Mouse (Mus musculus): ENCODE measurements around the gene Shank2. TPM values are rescaled to one million over a fixed set of nuclear protein-coding genes. Genes with fewer than 3 reads are reported as not detected.

The Shank2 gene
- polyA plus RNA-seq, 1 experiment from 2014 or later: 0.40 TPM

DNA sequence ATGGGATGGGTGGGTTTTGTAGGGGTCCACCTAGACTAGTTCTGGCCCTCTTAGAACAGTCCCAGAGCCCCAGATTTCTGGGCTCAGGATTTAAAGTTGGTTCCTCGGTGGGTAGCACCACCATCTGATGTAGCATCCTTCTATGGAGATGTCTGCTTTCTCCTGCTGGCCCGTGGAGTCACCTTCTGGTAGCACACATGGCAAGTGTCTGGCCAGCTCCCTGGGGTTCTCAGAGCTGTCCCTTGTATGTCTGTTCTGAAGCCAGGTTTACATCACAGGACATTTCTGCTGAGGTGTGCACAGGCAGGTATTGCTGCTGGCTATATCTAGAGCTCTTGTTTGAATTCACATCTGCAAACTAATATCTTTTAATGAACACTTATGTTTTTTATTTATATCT, 71.1 kb downstream of the Shank2 start:
- H3K4me1 ChIP-seq (ENCODE audit: control insufficient read depth, insufficient read depth, low read length): no peaks in the 10 kb centered on the region
- no peak overlapping the region for H3K4me3 ChIP-seq (ENCODE audit: low read depth, low read length)
- no peak overlapping the region for H3K27ac ChIP-seq (ENCODE audit: low read depth, low read length)
- no peaks in the 10 kb centered on the region for H3K9me3 ChIP-seq (replicated peaks; ENCODE audit: control insufficient read depth, low read length)
- 88% methylated on average over 2 of the region's 2 CpGs for WGBS (ENCODE audit: insufficient replicate concordance)
- no peak overlapping the region for H3K4me2 ChIP-seq
- H3K9ac ChIP-seq (ENCODE audit: low read depth, low read length): no peak overlapping the region
- ATAC-seq (replicated peaks; ENCODE audit: insufficient number of reproducible peaks, low FRiP score, low TSS enrichment): no peak
- H3K27me3 ChIP-seq (ENCODE audit: control insufficient read depth, insufficient read depth, low read length): no peaks in the 10 kb centered on the region
- no peaks in the 10 kb centered on the region for H3K36me3 ChIP-seq (ENCODE audit: control insufficient read depth, insufficient read depth, low read length)

DNA sequence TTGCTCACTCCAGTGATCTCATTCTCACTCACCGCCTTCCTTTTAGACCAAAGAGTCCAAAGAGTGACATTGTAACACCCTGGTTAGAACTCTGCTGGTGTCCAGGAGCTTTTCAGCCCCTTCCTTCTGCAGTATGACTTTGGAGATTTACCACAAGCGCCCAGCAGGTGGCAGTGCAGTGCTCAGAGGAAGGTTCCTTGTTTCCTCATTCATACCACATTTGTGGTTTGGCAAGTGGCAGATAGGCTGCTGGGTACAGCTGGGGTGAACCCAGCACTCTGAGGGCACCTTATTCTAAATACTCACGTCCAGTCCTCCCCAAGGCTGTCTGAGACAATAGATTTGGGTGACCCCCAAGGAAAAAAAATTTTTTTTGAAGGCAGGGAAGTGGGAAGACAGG, 73.0 kb downstream of the Shank2 start:
- Histone ChIP-seq H3K4me3 (ENCODE audit: low read depth, low read length) (no peak overlapping the region), H3K36me3 (ENCODE audit: control insufficient read depth, insufficient read depth, low read length) (no peaks in the 10 kb centered on the region), H3K27ac (ENCODE audit: low read depth, low read length) (no peak overlapping the region), H3K4me1 (ENCODE audit: control insufficient read depth, insufficient read depth, low read length) (no peaks in the 10 kb centered on the region), H3K9ac (ENCODE audit: low read depth, low read length) (no peak overlapping the region), H3K9me3 (replicated peaks; ENCODE audit: control insufficient read depth, low read length) (no peaks in the 10 kb centered on the region), H3K27me3 (ENCODE audit: control insufficient read depth, insufficient read depth, low read length) (no peaks in the 10 kb centered on the region), H3K4me2 (no peak overlapping the region)
- 22% methylated on average over 3 of the region's 3 CpGs for WGBS (ENCODE audit: insufficient replicate concordance)
- no peak for ATAC-seq (replicated peaks; ENCODE audit: insufficient number of reproducible peaks, low FRiP score, low TSS enrichment)

DNA sequence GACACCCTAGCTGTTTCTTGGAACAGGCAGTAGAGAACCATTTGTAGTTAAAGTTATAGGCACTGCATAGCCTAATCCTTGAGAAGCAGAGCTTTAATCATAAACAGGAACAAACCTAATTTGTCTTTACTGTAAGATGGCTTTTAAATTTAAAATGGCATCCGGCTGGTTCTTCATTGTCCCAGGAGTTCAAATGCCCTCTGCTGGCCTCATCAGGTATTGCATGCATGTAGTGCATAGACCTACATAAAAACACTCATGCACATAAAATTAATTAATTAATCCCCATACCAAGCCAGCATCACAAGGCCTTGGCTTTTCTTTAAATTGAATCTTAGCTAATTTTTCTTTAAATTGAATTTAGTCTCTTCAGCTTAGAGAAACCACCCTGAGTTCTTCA, 76.9 kb downstream of the Shank2 start:
- Histone ChIP-seq H3K9me3 (replicated peaks; ENCODE audit: control insufficient read depth, low read length) (peaks cover 4% of the 10 kb centered on the region; the same call in 1 of the 2 replicates), H3K27me3 (ENCODE audit: control insufficient read depth, insufficient read depth, low read length) (no peaks in the 10 kb centered on the region), H3K36me3 (ENCODE audit: control insufficient read depth, insufficient read depth, low read length) (no peaks in the 10 kb centered on the region), H3K9ac (ENCODE audit: low read depth, low read length) (no peak overlapping the region), H3K4me3 (ENCODE audit: low read depth, low read length) (no peak overlapping the region), H3K4me2 (no peak overlapping the region), H3K27ac (ENCODE audit: low read depth, low read length) (no peak overlapping the region), H3K4me1 (ENCODE audit: control insufficient read depth, insufficient read depth, low read length) (no peaks in the 10 kb centered on the region)
- WGBS (ENCODE audit: insufficient replicate concordance): 84% methylated on average over 1 of the region's 1 CpGs
- no peak for ATAC-seq (replicated peaks; ENCODE audit: insufficient number of reproducible peaks, low FRiP score, low TSS enrichment)

DNA sequence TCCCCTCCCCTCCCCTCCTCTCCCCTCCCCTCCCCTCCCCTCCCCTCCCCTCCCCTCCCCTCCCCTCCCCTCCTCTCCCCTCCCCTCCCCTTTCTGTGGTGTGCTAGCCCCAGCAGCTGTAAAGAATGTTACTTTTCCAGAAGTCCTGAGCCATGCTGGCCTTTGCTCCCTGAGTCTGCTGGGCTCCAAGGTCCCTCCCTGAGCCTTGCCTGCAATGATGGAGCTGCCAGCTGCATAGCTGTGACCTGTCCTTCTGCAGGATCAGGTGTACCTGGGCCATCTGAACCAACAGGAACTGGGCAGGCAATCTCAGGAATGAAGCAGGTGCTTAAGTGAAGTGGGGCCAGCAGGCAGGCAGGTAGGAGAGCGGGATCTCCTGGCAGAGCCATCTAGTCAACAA, 78.1 kb downstream of the Shank2 start:
- H3K4me2 ChIP-seq: no peak overlapping the region
- no peaks in the 10 kb centered on the region for H3K27me3 ChIP-seq (ENCODE audit: control insufficient read depth, insufficient read depth, low read length)
- 80% methylated on average over 1 of the region's 1 CpGs for WGBS (ENCODE audit: insufficient replicate concordance)
- no peak for ATAC-seq (replicated peaks; ENCODE audit: insufficient number of reproducible peaks, low FRiP score, low TSS enrichment)
- no peak overlapping the region for H3K9ac ChIP-seq (ENCODE audit: low read depth, low read length)
- no peak overlapping the region for H3K27ac ChIP-seq (ENCODE audit: low read depth, low read length)
- no peak overlapping the region for H3K4me3 ChIP-seq (ENCODE audit: low read depth, low read length)
- H3K4me1 ChIP-seq (ENCODE audit: control insufficient read depth, insufficient read depth, low read length): no peaks in the 10 kb centered on the region
- H3K9me3 ChIP-seq (replicated peaks; ENCODE audit: control insufficient read depth, low read length): peaks cover 4% of the 10 kb centered on the region; the same call in 1 of the 2 replicates
- no peaks in the 10 kb centered on the region for H3K36me3 ChIP-seq (ENCODE audit: control insufficient read depth, insufficient read depth, low read length)

DNA sequence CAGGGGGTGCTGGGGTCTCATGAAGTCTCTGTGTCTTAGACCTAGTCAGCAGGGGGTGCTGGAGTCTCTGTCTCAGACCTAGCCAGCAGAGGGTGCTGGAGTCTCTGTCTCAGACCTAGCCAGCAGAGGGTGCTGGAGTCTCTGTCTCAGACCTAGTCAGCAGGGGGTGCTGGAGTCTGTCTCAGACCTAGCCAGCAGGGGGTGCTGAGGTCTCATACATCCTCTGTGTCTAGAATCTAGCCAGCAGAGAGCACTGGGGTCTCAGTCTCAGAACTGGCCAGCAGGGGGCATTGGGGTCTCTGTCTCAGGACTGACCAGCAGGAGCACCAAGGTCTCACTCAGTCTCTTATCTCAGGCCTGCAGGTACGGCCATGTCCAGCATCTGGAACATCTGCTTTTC, 79.7 kb downstream of the Shank2 start:
- Histone ChIP-seq H3K9me3 (replicated peaks; ENCODE audit: control insufficient read depth, low read length) (peaks cover 4% of the 10 kb centered on the region; the same call in 1 of the 2 replicates), H3K4me1 (ENCODE audit: control insufficient read depth, insufficient read depth, low read length) (no peaks in the 10 kb centered on the region), H3K4me2 (no peak overlapping the region), H3K27me3 (ENCODE audit: control insufficient read depth, insufficient read depth, low read length) (no peaks in the 10 kb centered on the region), H3K27ac (ENCODE audit: low read depth, low read length) (no peak overlapping the region), H3K36me3 (ENCODE audit: control insufficient read depth, insufficient read depth, low read length) (no peaks in the 10 kb centered on the region), H3K9ac (ENCODE audit: low read depth, low read length) (no peak overlapping the region), H3K4me3 (ENCODE audit: low read depth, low read length) (no peak overlapping the region)
- 67% methylated on average over 1 of the region's 1 CpGs for WGBS (ENCODE audit: insufficient replicate concordance)
- no peak for ATAC-seq (replicated peaks; ENCODE audit: insufficient number of reproducible peaks, low FRiP score, low TSS enrichment)

DNA sequence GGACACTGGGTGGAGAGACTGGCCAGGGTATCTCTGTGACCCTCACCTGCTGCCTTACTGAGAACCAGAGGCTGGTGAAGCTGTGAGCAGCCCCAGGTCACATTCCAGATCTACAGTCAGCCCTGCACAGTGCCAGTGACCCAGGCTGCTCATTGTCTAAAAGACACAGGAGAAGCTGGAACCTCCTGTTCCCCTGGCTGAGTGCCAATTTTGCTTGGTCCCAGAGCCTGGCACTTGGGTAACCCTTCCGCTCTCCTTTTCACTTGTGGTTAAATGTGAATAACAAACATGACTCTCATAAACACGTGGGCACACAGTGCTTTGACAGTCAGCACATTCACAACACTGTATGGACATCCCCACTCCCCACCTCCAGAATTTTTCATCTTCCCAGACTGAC, 80.2 kb downstream of the Shank2 start:
- H3K36me3 ChIP-seq (ENCODE audit: control insufficient read depth, insufficient read depth, low read length): no peaks in the 10 kb centered on the region
- H3K4me3 ChIP-seq (ENCODE audit: low read depth, low read length): no peak overlapping the region
- no peaks in the 10 kb centered on the region for H3K27me3 ChIP-seq (ENCODE audit: control insufficient read depth, insufficient read depth, low read length)
- H3K9ac ChIP-seq (ENCODE audit: low read depth, low read length): no peak overlapping the region
- H3K4me2 ChIP-seq: no peak overlapping the region
- 78% methylated on average over 2 of the region's 2 CpGs for WGBS (ENCODE audit: insufficient replicate concordance)
- peaks cover 4% of the 10 kb centered on the region; the same call in 1 of the 2 replicates for H3K9me3 ChIP-seq (replicated peaks; ENCODE audit: control insufficient read depth, low read length)
- H3K27ac ChIP-seq (ENCODE audit: low read depth, low read length): no peak overlapping the region
- no peaks in the 10 kb centered on the region for H3K4me1 ChIP-seq (ENCODE audit: control insufficient read depth, insufficient read depth, low read length)
- ATAC-seq (replicated peaks; ENCODE audit: insufficient number of reproducible peaks, low FRiP score, low TSS enrichment): no peak

DNA sequence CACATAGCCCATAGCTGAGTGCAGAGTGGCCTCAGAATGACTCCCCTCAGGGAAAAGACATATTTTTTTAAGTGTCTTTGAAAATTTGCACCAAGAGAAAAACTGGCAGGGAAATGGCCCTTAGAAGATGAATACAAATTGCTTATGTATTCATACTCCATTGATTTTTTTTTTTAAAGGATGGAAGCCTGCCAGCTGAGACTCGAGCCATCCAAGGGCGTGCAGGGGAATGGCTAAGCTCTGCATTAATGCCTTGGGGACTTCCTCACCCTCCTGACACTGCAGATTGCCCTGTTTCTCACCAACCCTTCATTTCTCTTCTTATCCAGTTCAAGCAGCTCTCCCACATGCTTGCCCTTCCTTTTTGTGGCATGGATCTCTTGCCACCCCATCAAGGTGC, 85.5 kb downstream of the Shank2 start:
- Histone ChIP-seq H3K9ac (ENCODE audit: low read depth, low read length) (no peak overlapping the region), H3K4me3 (ENCODE audit: low read depth, low read length) (no peak overlapping the region), H3K27me3 (ENCODE audit: control insufficient read depth, insufficient read depth, low read length) (no peaks in the 10 kb centered on the region), H3K36me3 (ENCODE audit: control insufficient read depth, insufficient read depth, low read length) (no peaks in the 10 kb centered on the region), H3K9me3 (replicated peaks; ENCODE audit: control insufficient read depth, low read length) (peaks cover 4% of the 10 kb centered on the region; the same call in 1 of the 2 replicates), H3K4me2 (no peak overlapping the region), H3K4me1 (ENCODE audit: control insufficient read depth, insufficient read depth, low read length) (no peaks in the 10 kb centered on the region), H3K27ac (ENCODE audit: low read depth, low read length) (no peak overlapping the region)
- ATAC-seq (replicated peaks; ENCODE audit: insufficient number of reproducible peaks, low FRiP score, low TSS enrichment): no peak
- 71% methylated on average over 2 of the region's 2 CpGs for WGBS (ENCODE audit: insufficient replicate concordance)

DNA sequence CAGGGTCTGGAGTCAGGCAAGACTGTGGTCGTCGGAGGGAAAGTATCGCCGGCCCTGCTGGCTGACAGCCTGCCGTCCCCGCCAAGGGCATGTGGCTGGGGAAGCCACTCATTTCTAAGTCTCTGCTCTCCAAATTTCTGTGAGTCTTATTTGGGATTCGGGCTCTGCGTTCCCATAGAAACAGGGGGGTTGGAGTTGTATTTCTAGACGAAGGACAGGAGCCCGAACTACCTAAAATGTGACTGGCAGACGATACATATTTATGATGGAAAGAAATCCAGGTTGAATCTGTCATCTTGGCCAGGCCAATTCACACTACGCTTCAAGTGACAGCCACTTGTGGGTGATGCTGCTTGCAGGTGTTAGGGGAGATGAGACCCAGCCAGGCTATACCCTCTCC, 92.4 kb downstream of the Shank2 start:
- H3K4me1 ChIP-seq (ENCODE audit: control insufficient read depth, insufficient read depth, low read length): no peaks in the 10 kb centered on the region
- H3K9me3 ChIP-seq (replicated peaks; ENCODE audit: control insufficient read depth, low read length): no peaks in the 10 kb centered on the region
- H3K4me3 ChIP-seq (ENCODE audit: low read depth, low read length): no peak overlapping the region
- H3K4me2 ChIP-seq: no peak overlapping the region
- WGBS (ENCODE audit: insufficient replicate concordance): 77% methylated on average over 12 of the region's 12 CpGs
- no peak for ATAC-seq (replicated peaks; ENCODE audit: insufficient number of reproducible peaks, low FRiP score, low TSS enrichment)
- H3K9ac ChIP-seq (ENCODE audit: low read depth, low read length): no peak overlapping the region
- no peaks in the 10 kb centered on the region for H3K36me3 ChIP-seq (ENCODE audit: control insufficient read depth, insufficient read depth, low read length)
- no peaks in the 10 kb centered on the region for H3K27me3 ChIP-seq (ENCODE audit: control insufficient read depth, insufficient read depth, low read length)
- H3K27ac ChIP-seq (ENCODE audit: low read depth, low read length): no peak overlapping the region

DNA sequence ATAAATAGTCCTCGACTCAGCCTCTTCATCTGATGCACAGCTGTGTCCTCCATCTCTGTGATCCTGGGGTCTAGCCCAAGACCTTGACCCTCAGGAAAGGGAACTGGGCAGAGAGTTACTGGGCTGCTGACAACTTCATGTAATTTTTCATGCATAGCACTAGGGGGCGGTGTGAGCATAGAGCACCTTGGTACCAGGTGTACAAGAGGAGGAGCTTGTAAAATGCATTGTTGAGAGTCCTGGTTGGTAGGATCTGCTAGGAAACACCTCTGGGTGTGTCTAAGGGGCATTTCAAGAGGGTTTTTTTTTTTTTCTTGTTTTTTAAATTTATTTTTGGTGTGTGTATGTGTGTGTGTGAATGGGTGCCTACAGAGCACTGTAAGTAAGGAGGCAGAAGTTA, 95.6 kb downstream of the Shank2 start:
- Histone ChIP-seq H3K9me3 (replicated peaks; ENCODE audit: control insufficient read depth, low read length) (no peaks in the 10 kb centered on the region), H3K4me1 (ENCODE audit: control insufficient read depth, insufficient read depth, low read length) (peaks cover 3% of the 10 kb centered on the region; the same call in 1 of the 2 replicates), H3K4me2 (no peak overlapping the region), H3K36me3 (ENCODE audit: control insufficient read depth, insufficient read depth, low read length) (no peaks in the 10 kb centered on the region), H3K27ac (ENCODE audit: low read depth, low read length) (no peak overlapping the region), H3K9ac (ENCODE audit: low read depth, low read length) (no peak overlapping the region), H3K27me3 (ENCODE audit: control insufficient read depth, insufficient read depth, low read length) (no peaks in the 10 kb centered on the region), H3K4me3 (ENCODE audit: low read depth, low read length) (no peak overlapping the region)
- ATAC-seq (replicated peaks; ENCODE audit: insufficient number of reproducible peaks, low FRiP score, low TSS enrichment): no peak
- WGBS (ENCODE audit: insufficient replicate concordance): 16% methylated on average over 2 of the region's 2 CpGs

Measured in heart, embryonic 11.5 days (tissue).